Mouse (Mus musculus): ENCODE measurements at regions not wholly inside any gene's neighbourhood (a gene's known extent, or its start where the extent isn't known, plus 50 kb on each side); places are given as distances from the start of the nearest gene placed in this dataset.
"Not testable (repeated sequence)": the region's sequence is repeated elsewhere in the genome, so short reads cannot be mapped to it uniquely, and the experiment has no call there.

GRCm38 (mm10) chr8:103706084-103706483 lies 395.3 kb upstream of the Cdh5 start:
- H3K27me3 ChIP-seq (ENCODE audit: control insufficient read depth, insufficient read depth, low read length), result no peaks in the 10 kb centered on the region
- H3K4me3 ChIP-seq (ENCODE audit: control insufficient read depth, insufficient read depth, low read length), result no peak overlapping the region
- WGBS, result 86% methylated on average over 2 of the region's 2 CpGs
- TF ChIP-seq POLR2A (IDR thresholded peaks at IDR 0.05; ENCODE audit: control insufficient read depth, extremely low read depth, insufficient read depth, low read length, poor library complexity), result no peak
- no peak for TF ChIP-seq CTCF (IDR thresholded peaks at IDR 0.05; ENCODE audit: borderline replicate concordance, control insufficient read depth, extremely low read depth, insufficient read depth, low read length, poor library complexity)
- no peak overlapping the region for H3K27ac ChIP-seq (ENCODE audit: control insufficient read depth, insufficient read depth, low read length)
- DNase-seq, result no peak
- no peaks in the 10 kb centered on the region for H3K36me3 ChIP-seq (ENCODE audit: control insufficient read depth, insufficient read depth, low read length)
- no peaks in the 10 kb centered on the region for H3K4me1 ChIP-seq (replicated peaks; ENCODE audit: control insufficient read depth, insufficient read depth, low read length)

DNA sequence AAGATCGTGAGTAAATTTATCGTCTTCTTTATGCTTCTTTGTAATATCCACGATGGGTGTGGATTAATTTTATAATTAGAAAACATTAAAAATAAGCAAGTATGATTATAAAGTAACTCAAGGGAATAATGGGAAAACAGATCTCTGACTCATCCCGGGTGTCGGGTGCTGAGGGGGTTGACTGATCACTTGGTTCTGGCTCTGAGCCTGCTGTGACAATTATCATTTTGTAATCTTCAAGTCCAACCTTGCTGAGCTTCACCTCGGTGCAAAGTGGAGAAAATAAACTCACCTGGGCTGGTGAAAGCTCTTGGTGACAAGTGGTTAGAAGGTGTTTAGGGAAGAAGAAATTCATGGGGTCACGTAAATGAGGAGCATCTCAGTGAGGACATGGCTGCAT lies 390.6 kb upstream of the Cdh5 start:
- not testable (repeated sequence) for H3K27me3 ChIP-seq (ENCODE audit: control insufficient read depth, insufficient read depth, low read length); H3K4me3 ChIP-seq (ENCODE audit: control insufficient read depth, insufficient read depth, low read length); H3K4me1 ChIP-seq (replicated peaks; ENCODE audit: control insufficient read depth, insufficient read depth, low read length); H3K27ac ChIP-seq (ENCODE audit: control insufficient read depth, insufficient read depth, low read length); H3K36me3 ChIP-seq (ENCODE audit: control insufficient read depth, insufficient read depth, low read length); DNase-seq
- WGBS, result 91% methylated on average over 7 of the region's 7 CpGs

GRCm38 (mm10) chr8:103717723-103718122 lies 383.7 kb upstream of the Cdh5 start:
- Histone ChIP-seq H3K27me3 (ENCODE audit: control insufficient read depth, insufficient read depth, low read length) (no peaks in the 10 kb centered on the region), H3K4me3 (ENCODE audit: control insufficient read depth, insufficient read depth, low read length) (no peak overlapping the region), H3K27ac (ENCODE audit: control insufficient read depth, insufficient read depth, low read length) (no peak overlapping the region), H3K36me3 (ENCODE audit: control insufficient read depth, insufficient read depth, low read length) (no peaks in the 10 kb centered on the region), H3K4me1 (replicated peaks; ENCODE audit: control insufficient read depth, insufficient read depth, low read length) (no peaks in the 10 kb centered on the region)
- DNase-seq, result no peak
- 65% methylated on average over 4 of the region's 4 CpGs for WGBS
- TF ChIP-seq POLR2A (IDR thresholded peaks at IDR 0.05; ENCODE audit: control insufficient read depth, extremely low read depth, insufficient read depth, low read length, poor library complexity), result no peak
- TF ChIP-seq CTCF (IDR thresholded peaks at IDR 0.05; ENCODE audit: borderline replicate concordance, control insufficient read depth, extremely low read depth, insufficient read depth, low read length, poor library complexity), result no peak

DNA sequence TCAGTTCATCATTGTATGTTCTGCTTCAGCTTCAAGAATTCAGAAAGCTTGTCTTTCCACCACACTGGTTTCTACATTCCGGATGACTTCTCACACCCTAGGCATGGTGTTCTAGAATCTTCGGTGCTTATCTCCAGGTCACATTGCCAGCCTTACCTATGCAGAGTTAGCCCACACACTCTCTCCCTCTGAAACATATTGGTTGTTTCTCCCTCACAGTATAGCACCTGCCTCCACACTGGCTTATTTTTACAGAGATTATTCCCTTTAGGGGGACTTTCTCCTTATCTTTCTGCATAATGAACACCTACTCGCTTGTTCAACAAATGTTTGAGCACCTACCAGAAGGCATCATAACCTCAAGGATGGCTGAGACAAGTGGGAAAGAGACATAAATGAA lies 368.0 kb upstream of the Cdh5 start:
- Histone ChIP-seq H3K4me1 (replicated peaks; ENCODE audit: control insufficient read depth, insufficient read depth, low read length) (no peaks in the 10 kb centered on the region), H3K27me3 (ENCODE audit: control insufficient read depth, insufficient read depth, low read length) (no peaks in the 10 kb centered on the region), H3K36me3 (ENCODE audit: control insufficient read depth, insufficient read depth, low read length) (no peaks in the 10 kb centered on the region), H3K27ac (ENCODE audit: control insufficient read depth, insufficient read depth, low read length) (no peak overlapping the region), H3K4me3 (ENCODE audit: control insufficient read depth, insufficient read depth, low read length) (no peak overlapping the region)
- no peak for TF ChIP-seq POLR2A (IDR thresholded peaks at IDR 0.05; ENCODE audit: control insufficient read depth, extremely low read depth, insufficient read depth, low read length, poor library complexity)
- TF ChIP-seq CTCF (IDR thresholded peaks at IDR 0.05; ENCODE audit: borderline replicate concordance, control insufficient read depth, extremely low read depth, insufficient read depth, low read length, poor library complexity), result no peak
- DNase-seq, result no peak
- WGBS, result 95% methylated on average over 3 of the region's 3 CpGs

DNA sequence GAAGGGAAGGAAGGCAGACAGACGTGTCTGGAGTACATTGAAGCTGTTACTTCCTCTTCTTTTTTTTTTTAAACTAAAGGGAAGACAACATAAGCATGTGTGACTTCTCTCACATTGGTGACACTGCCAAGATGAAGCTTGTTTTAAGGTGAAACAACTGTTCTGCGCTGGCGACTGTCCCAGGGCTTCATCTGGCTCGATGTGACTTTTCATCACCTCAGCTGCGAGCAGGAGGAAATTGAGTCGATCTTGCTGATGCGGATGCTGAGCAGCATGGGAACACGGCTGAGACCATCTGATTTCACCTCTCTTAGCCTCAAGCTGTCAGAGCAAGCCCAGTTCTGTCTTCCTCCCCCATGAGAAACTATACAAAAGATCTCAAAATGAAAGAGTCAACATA lies 363.1 kb upstream of the Cdh5 start:
- DNase-seq, result no peak
- WGBS, result 70% methylated on average over 8 of the region's 8 CpGs

DNA sequence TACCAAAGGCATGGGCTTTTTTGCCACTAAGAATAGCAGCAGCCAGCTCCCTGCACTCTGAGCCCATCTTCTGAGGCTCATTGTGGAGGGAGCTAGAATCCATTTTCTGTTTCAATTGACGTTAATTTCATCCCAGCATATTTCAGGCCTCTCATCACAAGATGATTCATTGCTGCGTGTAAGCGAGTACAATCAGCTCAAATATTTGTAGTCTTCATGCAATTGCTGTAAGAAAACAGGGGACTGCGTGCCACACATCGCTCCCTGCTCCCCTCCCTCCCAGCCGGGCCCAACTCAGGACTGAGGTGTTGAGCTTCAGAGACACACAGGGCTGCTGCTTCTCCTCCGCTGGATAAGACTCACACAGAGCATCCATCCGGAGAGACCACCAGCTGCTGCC lies 360.0 kb upstream of the Cdh5 start:
- Histone ChIP-seq H3K4me3 (ENCODE audit: control insufficient read depth, insufficient read depth, low read length) (no peak overlapping the region), H3K36me3 (ENCODE audit: control insufficient read depth, insufficient read depth, low read length) (no peaks in the 10 kb centered on the region), H3K4me1 (replicated peaks; ENCODE audit: control insufficient read depth, insufficient read depth, low read length) (no peaks in the 10 kb centered on the region), H3K27me3 (ENCODE audit: control insufficient read depth, insufficient read depth, low read length) (no peaks in the 10 kb centered on the region), H3K27ac (ENCODE audit: control insufficient read depth, insufficient read depth, low read length) (no peak overlapping the region)
- DNase-seq, result no peak
- no peak for TF ChIP-seq POLR2A (IDR thresholded peaks at IDR 0.05; ENCODE audit: control insufficient read depth, extremely low read depth, insufficient read depth, low read length, poor library complexity)
- no peak for TF ChIP-seq CTCF (IDR thresholded peaks at IDR 0.05; ENCODE audit: borderline replicate concordance, control insufficient read depth, extremely low read depth, insufficient read depth, low read length, poor library complexity)
- WGBS, result 86% methylated on average over 8 of the region's 8 CpGs

More for the DNA sequence above, 363.1 kb upstream of the Cdh5 start:
- TF ChIP-seq CTCF (IDR thresholded peaks at IDR 0.05; ENCODE audit: borderline replicate concordance, control insufficient read depth, extremely low read depth, insufficient read depth, low read length, poor library complexity) (no peak), POLR2A (IDR thresholded peaks at IDR 0.05; ENCODE audit: control insufficient read depth, extremely low read depth, insufficient read depth, low read length, poor library complexity) (no peak)
- H3K4me1 ChIP-seq (replicated peaks; ENCODE audit: control insufficient read depth, insufficient read depth, low read length), result no peaks in the 10 kb centered on the region
- no peaks in the 10 kb centered on the region for H3K27me3 ChIP-seq (ENCODE audit: control insufficient read depth, insufficient read depth, low read length)
- H3K27ac ChIP-seq (ENCODE audit: control insufficient read depth, insufficient read depth, low read length), result no peak overlapping the region
- H3K36me3 ChIP-seq (ENCODE audit: control insufficient read depth, insufficient read depth, low read length), result no peaks in the 10 kb centered on the region
- no peak overlapping the region for H3K4me3 ChIP-seq (ENCODE audit: control insufficient read depth, insufficient read depth, low read length)

DNA sequence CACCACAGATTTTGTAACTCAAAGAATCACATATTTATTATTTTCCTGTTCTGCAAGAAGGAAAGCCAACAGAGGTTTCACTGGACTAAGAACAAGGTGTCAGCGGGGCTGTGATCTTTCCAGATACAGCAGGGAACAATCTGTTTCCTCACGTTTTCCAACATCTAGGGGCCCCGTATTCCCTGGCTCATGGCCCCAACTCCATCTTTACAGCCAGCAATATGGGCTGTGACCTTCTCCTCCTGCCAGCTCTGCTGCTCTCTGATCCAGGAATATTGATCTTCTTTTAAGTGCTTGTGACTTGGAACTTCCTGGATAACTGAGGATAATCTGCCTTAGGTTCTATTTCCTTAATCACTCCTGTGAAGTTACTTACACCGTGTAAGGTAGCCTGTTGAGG lies 352.7 kb upstream of the Cdh5 start:
- H3K4me1 ChIP-seq (replicated peaks; ENCODE audit: control insufficient read depth, insufficient read depth, low read length), result no peaks in the 10 kb centered on the region
- no peaks in the 10 kb centered on the region for H3K36me3 ChIP-seq (ENCODE audit: control insufficient read depth, insufficient read depth, low read length)
- no peak for TF ChIP-seq CTCF (IDR thresholded peaks at IDR 0.05; ENCODE audit: borderline replicate concordance, control insufficient read depth, extremely low read depth, insufficient read depth, low read length, poor library complexity)
- TF ChIP-seq POLR2A (IDR thresholded peaks at IDR 0.05; ENCODE audit: control insufficient read depth, extremely low read depth, insufficient read depth, low read length, poor library complexity), result no peak
- H3K4me3 ChIP-seq (ENCODE audit: control insufficient read depth, insufficient read depth, low read length), result no peak overlapping the region
- no peak for DNase-seq
- WGBS, result 82% methylated on average over 4 of the region's 4 CpGs
- H3K27ac ChIP-seq (ENCODE audit: control insufficient read depth, insufficient read depth, low read length), result no peak overlapping the region
- H3K27me3 ChIP-seq (ENCODE audit: control insufficient read depth, insufficient read depth, low read length), result no peaks in the 10 kb centered on the region

Data from thymus, adult 2 months (tissue).